Mouse (Mus musculus) testis, postnatal 14 days (tissue): ENCODE measurements around the gene Nav3.
"Not testable (repeated sequence)": the region's sequence is repeated elsewhere in the genome, so short reads cannot be mapped to it uniquely, and the experiment has no call there.

Experiments
- DNase-seq: peaks from one replicate; pipeline ENCODE4 v3.0.0; 2021; ENCODE audit warnings: low spot score

Gene Nav3

DNA sequence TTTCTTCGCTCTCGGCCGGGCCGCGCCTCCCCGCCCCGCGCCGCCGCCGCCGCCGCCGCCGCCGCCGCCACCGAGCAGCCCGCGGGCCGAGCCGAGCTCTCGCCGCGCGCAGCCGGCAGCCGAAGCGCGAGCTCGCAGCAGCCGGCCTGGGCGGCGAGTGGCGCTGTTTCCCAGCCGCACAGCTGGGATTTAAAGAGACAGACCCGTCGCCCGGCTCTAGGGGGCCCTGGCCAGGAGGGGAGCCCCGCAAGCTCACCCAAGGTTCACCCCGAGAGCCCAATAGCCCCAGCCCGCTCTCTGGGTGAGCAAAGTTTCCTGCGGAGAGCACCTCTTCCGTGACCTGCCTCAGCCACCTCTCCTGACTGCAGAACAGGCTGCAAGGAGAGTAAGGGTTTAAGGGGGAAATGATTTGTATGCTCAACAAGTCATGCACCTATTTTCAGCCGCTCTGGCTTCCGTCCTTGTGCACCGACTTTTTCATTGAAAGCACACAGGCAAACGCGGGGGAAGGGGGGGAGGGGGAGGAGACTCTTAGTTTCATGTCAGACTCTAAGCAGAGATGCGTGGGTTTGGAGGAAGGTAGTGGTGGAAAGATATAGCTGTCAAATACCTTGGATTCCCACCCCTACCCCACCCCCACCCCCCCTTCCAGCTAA, at the start of gene Nav3:
Gene Nav3, minus strand, starts transcription at position 367 of the 656 bp plus-strand sequence.
- peak; percentile 38 for DNase-seq

DNA sequence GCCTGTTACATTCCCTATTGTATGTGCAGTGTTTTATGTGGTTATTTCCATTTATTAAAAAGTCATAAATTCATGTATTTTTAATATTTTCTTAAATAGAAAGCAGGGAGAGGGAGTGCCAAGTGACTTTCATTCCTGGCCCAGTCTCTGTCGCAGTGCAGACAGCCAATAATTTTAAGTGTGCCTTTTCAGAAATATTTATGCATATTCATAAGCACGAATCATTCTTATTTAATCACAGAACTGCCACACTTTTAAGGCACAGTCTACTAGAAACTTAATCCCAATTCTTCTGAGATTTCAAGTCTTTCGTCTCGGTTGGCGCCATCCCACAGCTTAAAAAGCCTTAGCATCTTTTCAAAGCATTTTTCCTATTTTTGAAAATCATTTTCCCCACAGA, 29.3 kb upstream of the Nav3 start:
- DNase-seq = no peak

DNA sequence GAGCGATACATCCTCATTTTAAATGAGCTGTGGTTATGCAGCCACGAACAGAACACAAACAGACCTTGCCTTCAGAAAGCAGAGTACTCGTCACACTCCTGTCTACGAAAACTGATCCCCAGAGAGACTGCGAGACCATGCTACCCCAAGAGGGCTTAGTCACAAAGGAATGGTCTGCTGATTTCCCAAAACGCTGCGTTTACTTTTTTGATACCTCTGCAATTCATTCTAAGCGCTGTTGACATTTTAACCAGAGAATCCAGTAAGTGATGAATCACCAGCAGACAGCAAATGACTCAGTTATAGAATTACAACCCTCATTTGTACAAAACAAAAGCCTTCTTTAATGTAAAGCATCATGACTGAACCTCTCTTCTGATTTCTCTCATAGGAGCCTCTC, 28.8 kb upstream of the Nav3 start:
- DNase-seq = no peak

DNA sequence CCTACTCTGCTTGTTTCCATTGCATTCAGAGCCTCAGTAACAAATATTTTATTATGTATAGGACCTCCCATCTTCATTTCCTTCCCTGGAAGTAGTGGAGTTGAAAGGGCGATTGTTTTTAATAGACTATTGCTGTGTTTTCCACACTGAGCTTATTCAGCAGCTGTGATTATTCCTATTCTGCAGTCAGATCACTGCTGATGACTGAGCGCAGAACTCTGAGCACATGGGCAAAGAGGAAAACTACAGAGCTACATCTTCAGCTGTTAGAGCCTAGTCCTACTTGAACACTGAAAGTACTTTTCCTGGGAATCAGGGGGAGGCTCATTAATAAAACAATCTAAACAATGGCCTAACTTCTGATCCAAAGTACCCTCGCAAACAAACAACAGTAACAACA, 23.2 kb upstream of the Nav3 start:
- DNase-seq = no peak

DNA sequence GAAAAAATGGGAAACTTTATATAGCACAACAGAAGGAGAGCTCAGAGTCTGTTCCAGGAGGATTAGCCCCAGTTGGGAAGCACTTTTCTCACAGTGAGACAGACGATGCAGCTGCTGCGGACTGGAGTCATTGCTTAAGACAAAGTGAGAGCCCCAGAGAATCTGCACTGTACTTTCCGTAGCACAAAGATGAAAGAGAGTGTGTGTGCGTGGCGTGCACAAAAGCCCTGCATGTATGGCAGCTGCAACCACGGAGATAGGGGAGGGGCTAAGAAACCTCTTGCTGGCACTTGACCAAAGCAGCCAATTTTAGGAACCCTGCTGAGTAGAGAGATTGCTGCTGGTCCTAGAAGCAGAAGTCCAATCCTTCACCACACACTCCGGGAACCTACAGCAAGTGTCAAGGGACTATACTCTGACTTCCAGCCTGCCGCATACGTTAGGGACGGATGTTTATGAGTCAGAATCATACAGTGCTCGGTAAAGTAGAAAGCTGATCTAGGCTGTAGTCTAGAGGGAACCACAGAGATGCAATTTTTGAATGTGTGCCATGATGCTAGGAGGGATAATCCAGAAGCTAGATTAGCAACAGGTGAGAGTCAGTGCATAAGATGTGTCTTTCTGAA, 21.8 kb upstream of the Nav3 start:
- no peak for DNase-seq

DNA sequence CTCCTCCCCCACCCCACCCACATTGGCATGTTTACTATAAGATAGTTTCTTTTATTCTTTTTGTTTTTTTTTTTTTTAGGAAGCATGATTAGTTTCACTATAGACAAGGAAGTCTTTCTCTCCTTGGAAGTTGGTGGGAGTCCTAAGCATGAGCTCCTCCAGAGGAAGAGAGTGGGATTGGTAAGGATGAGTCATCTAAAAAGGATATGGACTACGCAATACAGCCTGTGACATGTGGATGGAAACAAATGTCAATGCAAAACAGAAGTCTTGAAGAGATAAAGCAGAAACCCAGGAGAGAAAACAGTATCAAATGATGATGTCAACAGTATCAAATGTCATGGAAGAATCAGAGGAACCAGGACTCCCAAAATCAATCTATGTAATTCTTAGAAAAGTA, 18.1 kb upstream of the Nav3 start:
- DNase-seq = no peak

DNA sequence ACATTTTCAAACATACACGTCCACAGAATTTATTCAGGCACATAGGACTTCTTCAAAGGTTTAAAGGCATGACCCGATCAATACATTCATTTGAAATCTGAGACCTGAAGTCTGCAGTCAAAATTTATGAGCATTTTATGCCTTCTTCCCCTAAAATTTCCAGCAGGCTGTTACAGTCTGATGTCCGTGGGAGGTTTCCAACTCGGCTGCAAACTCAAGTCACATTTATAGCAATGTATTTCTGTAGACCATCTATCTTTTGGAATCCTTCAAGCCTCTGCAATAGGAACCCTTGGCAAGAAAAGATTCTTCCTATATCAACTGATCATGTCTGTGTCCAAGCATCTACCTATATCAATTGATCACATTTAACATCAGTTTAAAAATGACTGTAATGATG, 13.4 kb upstream of the Nav3 start:
- no peak for DNase-seq

DNA sequence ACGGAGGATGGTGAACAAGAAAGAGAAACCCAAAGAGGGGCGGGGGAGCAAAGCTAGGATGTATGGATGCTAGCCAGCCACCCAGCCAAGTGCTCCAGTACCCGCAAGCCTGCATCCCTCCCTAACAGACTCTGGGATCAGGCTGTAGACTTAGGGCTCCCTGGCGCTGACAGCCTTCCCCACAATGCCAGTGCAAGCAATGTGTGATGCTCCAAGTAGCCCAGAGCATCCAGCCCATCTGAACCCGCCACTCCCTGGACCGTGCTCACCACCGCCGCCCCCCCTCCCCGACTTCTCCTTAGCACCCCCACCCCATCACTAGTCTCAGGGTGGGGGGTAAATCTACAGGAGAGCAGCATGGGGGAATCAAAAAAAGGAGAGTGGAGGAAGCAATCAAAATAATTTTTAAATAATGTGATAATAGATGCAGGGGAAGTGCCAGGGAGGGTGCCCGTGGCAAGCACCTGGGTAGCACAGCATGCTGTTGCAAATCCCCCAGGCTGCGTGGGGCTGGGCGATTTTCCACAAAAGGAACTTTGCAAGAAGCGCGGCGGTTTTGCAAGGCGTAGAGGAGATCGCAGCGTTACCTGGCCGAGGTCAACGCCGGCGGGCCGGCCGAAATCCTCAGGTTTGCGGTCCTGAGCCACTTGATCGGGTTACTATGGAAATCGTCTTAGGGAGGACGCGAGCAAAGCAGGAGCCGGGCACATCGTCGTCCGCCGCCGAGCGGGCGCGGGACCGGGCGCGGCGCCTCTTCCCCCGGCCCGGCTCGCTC, 754 bp downstream of the Nav3 start:
- peak; percentile 7 for DNase-seq

DNA sequence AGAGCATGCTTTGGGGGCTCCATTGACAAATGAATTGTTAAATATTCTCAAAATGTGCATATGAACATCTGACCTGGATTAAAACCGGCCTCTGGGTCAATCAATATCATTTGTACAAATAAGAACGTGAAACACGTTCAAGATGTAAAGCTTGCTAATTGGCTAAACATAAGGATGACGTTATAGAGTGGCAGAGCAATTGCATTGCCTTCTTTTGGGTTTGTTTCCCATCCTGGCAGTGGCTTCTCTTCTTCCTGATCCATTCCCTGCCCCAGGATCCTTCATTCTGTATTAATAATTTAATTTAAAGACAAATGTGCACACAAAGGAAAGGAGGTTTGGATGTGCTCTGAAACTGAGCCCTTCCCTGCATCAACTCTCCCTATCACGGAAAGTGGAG, 2.4 kb downstream of the Nav3 start:
- no peak for DNase-seq

DNA sequence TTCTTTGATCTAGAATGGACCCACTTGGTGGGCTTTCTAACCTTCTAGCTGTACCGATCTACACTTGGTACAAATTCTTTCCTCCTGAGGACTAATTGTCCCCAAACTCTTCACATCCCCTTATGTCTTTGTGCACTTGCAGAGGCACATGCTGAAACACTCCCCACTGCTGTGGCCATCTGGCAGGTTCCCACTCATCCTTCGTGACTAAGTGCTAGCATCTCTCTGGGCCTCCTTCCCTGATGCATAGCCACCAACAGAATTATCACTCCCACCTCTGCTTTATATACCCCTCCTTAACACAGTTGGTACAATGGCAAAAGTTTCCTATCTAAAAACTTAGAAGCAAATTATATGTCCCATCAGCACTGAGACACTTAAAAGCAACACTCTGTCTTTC, 15.6 kb downstream of the Nav3 start:
- DNase-seq = no peak

DNA sequence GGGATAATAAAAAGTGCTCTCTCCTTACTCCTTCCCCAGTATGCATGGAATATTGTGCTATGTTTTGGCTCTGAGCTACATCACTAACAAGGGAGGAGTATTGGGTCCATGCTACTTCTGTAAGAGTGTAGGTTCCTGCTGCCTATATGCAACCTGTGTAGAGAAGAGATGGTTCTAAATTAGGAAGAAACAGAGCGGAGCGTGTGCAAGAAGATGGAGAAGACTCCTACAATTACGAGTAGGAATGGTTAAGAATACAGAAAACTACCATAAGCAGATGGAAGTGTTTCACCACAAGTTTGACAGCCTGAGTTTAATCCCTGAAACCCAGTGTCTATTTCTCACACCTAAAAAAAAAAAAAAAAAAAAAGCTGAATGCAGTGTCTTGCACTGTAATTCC, 24.9 kb downstream of the Nav3 start:
- DNase-seq = no peak

DNA sequence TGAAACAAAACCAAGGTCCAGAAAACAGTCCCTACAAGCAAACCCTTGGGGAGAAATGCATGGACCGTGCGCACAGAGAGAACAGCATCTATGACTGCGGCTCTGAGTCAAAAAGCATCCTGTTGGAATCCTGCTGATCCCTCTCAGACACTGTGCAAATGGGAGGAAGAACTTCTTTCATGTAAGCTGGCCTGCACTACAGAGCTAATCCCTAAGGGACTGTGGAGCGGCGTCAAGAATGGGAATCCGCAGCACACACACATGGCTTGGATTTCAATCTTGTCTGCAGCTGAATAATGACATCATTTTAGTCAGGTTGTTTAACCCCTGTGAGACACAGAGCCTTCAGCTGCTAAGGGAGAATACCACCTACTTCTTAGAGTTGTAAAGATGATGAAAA, 26.4 kb downstream of the Nav3 start:
- DNase-seq = no peak

DNA sequence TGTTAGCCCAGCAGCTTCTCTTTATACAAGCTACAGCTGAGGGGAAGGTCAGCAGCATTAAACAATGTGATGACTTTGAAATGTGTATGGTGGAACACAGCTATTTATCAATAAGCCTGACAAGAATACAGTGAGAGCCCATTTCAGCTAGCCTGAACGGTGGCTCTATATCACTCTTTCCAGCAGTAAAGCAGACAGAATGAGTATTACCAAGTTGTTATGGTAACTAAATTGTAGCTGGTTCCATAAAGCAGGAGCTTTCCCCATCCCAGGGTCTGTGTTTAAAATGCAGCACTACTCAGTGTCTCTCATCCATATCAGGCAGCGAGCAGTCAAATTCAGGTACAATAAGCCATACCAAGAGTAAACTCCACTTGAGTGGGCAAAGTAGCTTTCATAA, 27.0 kb downstream of the Nav3 start:
- no peak for DNase-seq

DNA sequence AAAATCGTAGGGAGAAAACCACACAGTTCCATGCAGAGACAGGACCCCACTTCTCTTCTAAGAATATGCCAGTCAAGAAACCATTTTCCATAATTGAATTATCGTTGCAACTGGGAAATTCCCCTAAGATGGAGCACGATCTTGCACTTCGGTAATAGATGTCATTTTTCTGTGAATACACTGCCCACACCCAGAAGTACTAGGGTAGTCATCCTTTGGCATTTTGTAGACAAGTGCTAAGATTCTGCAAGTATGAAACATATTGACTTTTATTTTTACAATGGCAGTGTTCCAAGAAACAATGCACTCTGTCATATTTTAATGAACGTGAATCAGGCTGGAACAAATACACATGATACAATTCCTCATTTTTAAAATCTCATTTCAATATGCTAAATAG, 34.5 kb downstream of the Nav3 start:
- no peak for DNase-seq

DNA sequence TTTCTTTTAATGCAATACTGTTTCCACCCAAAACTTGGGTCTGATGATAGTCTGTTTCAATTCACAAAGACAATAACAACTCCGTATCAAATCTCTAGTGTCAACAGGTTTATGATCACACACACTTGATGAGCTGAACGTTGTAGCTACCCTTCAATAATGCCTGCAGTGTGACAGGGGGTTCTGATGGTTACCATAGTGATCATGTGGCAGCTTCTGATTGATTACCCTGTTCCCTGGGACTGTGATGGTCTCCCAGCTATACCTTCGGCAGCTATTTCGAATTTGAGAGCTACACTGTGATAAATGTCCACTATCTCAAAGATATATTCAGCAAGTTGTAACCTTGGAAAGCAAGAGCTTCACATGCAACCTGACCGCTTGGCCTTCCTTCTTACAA, 39.0 kb downstream of the Nav3 start:
- DNase-seq = no peak

DNA sequence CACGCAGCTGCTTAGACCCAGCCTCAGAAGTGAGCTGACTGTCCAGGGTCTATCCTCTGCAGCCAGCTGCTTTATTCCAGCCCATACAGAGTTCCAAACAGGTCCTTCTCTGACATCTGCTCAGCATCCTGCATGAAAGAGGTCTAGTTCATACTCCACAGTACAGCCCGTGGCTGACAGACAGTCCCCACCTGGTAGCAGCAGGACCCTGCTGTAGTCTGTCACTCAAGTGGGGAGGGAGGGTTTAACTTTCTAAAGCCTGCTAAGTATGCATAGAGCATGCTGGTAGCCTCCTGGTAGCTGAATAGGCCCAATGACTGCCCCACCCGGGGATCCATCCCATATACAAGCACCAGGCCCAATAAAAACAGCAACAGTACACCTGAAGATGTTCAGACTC, 40.4 kb downstream of the Nav3 start:
- DNase-seq = no peak

DNA sequence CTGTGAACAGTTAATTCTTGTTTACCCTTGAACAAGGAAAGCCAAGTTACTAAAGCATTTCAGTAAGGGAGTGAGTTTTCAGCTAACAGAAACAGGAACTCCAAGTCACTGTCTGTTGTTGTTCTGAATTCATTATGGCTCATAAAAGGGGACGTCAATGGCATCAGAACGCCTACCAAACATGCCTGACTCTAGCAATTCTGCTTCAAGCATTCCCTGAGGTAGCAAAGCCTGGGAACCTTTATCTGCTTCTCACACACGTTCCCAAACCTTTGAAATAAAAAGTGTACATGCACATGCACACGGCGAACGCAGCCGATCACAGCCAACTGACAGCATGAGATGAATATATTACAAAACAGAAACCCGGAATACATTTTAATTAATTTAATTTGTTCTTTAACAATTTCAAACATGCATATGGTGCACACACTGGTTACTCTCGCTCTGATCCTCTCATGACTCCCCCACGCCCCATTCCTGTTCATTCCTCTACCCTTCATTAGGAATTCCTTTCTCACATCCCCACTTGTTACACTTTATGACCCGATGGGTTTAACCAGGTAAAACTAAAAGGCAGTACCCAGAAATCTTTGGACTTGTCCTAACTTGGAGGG, 42.6 kb downstream of the Nav3 start:
- no peak for DNase-seq

DNA sequence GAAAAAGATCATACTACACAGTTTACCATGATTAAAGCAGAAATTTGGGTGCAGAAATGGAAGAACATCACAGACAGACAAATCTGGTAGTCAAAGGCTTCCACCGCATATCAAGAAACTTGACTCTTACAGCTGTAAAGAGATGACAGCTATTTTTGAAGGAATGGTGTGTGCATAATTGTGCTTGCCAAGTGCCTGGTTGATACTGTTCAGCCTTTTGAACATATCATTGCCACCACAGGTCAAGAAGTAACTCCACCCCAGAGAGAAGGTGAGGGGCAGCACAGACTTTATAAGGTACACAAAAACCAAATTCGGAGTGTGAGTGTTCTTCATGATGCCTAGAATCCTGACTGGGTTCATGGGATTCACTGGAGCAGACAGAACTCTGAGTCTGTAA, 53.1 kb downstream of the Nav3 start:
- DNase-seq = no peak

DNA sequence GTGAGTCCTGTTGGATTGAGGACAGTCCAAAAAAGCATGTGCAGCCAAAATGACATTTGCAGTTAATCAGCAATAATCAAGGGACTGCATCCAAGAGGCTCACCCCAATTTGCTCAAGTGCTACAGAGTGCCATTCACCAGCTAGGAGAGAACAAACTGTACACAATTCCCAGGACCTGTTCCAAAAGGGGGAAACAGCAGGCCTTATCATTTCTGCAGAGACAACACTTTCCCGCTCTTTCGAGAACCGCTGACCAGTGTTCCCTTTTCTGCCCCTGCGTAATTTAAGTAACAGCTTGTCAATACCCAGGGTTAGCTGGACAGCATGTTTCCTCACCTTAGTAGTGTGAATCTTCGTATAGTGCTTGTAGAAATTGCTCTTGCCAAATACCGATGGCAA, 55.4 kb downstream of the Nav3 start:
- DNase-seq = peak; percentile 6

DNA sequence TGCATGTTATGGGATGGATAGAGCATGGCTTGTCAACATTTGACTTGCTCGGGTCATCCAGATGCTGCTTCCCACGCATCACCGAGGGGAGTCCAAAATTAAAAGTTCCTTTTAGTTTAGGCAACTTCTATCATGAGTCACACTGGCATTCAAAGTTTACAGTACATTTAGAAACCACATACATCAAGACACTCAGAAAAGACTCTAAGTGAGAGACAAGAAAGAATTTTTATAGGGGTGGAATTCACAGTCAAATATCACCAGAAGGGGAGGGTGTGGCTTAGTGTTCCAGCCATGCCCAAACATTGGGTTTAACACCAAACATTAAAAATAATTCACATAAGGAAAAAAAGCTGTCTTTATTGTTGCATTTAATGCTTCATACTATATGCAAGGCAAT, 57.4 kb downstream of the Nav3 start:
- DNase-seq = no peak

DNA sequence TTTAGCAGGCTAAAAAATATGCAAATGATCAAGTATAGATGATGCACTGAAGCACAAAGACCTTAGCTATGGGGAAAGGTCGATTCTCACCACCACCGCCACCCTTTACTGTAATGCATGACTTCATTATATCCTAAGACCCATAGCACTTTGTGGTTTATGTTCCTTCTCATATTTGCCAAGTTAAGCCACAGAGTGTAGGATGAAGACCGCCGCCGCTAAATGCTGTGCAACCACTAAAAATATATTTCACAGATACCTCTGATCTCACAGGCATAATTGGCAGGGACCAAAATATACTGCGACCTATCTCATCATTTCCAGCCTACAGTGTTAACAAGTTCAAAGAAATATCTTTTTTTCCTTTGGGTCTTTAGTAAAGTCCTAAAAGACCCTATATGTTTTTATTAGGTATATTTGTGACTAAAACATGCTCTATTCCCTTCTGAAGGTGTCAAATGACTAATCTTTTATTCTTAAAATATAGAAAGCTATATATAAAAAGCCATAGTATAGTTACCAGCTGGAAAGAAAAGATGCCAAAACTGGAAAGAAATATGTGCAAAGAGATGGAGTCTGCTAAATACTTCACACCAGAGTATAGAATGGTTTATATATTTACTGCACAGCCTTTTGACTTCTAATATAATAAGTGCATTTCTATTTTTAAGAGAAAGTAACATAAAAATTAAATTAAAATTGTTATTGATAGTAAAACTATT, 69.4 kb downstream of the Nav3 start:
- DNase-seq = no peak

DNA sequence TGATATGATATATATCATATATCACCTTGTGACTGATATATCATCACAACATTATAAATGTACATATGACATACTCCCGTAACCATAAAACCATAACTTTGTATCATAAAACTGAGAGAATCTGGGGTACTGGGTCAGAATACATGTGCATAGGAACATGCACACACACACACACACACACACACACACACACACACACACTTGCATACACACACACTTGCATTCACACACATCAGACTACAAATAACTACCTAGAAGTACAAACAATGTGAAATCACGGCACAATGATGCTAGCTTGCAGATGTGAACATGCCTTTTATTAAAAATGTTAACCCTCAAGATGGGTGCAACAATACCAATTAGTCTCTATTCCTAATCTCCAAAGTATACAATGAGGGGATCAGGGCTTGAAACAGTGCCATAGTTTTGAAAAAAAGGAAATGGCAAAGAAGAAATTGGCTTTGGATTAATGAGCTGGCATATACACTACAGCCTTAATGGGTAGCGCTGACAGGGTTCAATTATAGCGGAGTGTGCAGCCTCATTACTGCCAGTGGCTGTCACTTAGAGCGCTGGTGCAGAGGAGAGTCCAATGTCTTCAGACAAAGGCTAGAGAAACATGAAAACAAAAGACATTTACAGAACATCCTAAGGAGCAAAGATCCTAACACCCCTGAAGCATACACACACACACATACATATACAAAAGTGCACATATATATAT, 72.3 kb downstream of the Nav3 start:
- not testable (repeated sequence) for DNase-seq
